Mouse (Mus musculus) liver, adult (tissue): ENCODE measurements around the gene Il10rb.
A peak's percentile ranks its signal among the peaks of the same experiment; 100 is the strongest.

ENCODE experiments used
- GATA4 ChIP-seq: IDR thresholded peaks from 2 replicates; pipeline ENCODE4 v1.6.1; 2014; ENCODE audit warnings: mild to moderate bottlenecking, low read length; ENCODE audit not compliant: insufficient replicate concordance

Gene Il10rb

DNA sequence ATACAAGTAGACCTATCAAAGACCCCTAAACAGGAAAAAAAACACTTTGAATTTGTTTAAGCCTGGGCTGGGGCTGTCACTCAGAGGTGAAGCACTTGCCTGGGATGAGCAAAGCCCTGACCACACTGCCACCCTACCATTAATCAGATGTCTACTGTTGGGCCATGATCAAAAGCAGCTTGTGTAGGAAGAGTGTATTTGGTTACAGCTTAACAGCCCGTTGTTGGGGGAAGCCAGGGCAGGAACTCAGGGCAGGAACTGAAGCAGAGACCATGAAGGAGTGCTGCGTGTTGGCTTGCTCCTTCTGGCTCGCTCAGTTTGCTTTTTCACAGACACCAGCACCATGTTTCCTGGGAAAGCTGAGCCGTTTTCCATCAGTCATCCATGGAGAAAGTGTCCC is 20.6 kb downstream of the Il10rb start:
- TF ChIP-seq GATA4 = no peak

DNA sequence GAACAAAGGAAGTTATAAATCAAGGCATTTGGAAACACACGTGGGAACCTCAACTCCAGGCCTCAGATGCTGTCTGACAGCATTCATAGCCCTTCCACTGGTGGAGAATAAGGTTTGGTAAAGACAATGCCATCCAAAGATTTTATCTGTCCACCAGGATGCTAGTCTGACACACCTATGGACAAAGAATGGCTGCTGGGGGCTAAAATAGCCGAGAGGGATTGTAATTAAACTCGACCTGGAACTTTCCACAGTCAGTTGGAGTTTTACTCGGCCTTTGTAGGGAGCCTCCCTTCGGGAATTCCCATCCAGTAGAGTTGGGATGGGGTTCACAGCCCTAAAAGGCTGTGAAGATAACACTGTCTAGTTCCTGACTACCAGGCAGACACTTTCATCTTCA is 21.5 kb downstream of the Il10rb start:
- no peak for TF ChIP-seq GATA4

DNA sequence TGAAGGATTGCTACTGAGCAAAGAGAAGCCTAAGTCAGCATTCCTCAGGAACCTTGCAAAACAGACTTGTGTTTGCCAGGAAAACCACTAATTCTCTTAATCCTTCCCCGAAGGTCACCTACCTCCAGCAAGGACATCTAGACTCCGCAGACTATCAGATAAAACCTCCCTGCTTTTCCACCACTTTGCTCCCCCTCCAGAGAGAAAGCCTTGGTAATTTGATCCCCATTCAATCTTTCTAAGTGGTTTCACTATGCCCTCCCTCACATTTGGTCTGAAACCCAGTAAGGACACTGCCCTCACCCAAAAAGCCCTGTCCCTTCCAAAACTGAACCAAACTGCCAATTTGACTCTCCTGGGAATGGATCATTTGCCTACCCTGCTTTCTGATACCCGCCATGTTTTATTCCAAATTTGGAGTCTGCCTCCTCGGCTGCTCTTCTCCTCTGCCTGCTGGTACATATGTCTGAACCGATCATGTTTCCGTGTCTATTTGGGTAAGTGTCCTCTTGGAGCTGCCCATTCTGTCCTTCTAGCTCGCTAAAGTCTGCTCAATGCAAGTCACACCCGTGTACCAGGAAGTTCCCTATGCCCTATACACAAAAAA is 22.4 kb downstream of the Il10rb start:
- TF ChIP-seq GATA4 = no peak

GRCm38 (mm10) chr16:91432720-91433328 is 26.9 kb downstream of the Il10rb start:
- TF ChIP-seq GATA4 = no peak

GRCm38 (mm10) chr16:91433329-91433933 is 27.5 kb downstream of the Il10rb start:
- no peak; the same call in 1 of the 2 replicates for TF ChIP-seq GATA4

GRCm38 (mm10) chr16:91434119-91434518 is 28.2 kb downstream of the Il10rb start:
- no peak for TF ChIP-seq GATA4

DNA sequence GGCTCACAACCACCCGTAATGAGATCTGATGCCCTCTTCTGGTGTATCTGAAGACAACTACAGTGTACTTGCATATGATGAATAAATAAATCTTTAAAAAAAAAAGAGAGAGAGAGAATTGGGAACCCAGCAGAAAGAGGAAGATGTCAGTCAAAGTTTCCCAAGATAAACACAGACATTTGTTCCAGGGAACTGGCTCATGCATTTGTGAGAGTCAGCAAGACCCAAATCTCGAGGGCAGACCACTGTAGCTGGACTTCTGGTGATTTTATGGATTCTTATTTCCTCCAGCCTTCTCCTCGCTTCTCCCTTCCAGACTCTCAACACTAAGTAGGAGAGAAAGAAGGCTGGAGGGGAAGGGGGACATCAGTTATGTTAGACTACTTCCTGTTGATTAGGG is 32.1 kb downstream of the Il10rb start:
- no peak for TF ChIP-seq GATA4

DNA sequence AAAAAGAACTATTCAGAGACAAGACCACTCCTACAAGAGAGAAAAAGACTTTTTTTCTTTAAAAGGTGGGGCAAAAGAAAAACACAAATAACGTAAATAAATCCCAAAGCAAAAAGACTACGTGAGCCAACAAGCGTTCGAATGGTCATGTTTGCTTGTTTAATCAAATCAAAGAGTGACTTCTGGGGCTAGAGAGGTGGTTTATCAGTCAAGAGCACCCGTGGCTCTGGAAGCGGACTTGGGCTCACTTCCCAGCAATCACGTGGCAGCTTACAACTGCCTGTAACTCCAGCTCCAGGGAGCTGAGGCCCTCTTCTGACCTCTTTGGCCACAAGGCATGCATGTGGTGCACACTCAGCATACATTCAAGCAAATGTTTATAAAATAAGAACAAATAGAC is 35.4 kb downstream of the Il10rb start:
- TF ChIP-seq GATA4 = peak; percentile 90; the same call in 1 of the 2 replicates

DNA sequence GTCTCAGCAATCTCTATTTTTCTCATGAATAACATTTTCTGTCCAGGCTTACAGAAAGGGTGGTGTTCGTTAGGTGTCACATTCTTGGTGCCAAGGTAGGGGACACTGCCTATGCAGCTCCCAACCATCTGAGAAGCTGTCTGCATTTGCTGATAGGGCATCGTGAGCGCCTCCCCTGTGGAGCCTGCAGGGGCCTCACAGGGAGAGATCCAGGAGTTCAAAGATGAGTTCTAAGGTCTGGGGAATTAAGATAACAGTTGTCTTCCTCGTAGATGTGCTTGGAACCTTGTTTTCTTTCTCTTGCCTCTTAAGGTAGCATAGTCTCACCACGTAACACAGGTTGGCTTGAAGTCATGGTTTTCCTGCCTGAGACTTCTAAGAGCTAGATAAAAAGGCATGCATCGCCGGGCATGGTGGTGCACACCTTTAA is 35.9 kb downstream of the Il10rb start:
- TF ChIP-seq GATA4 = no peak

- no peak for TF ChIP-seq GATA4
Measured at GRCm38 (mm10) chr16:91442446-91442845, 36.5 kb downstream of the Il10rb start.

DNA sequence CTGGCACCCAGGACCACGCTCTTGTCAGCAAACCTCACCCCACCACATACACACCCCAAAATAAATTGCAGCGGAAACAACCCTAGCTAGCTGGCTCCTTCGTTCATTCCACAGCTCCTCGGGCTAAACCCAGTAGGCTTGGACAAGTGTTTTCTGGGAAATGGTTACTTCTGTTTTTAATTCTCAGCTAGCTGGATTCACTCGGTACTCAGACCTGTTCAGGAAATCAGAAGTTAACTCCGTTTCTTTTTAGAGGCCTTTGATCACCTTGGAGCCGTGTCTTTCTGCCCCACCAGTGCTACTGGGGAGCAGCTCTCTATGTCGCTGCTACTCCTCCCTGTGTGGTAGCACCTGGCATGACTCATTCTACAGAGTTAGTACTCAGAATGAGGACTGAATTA is 37.2 kb downstream of the Il10rb start:
- TF ChIP-seq GATA4 = no peak

- no peak for TF ChIP-seq GATA4
Measured at GRCm38 (mm10) chr16:91444847-91445246, 38.9 kb downstream of the Il10rb start.

DNA sequence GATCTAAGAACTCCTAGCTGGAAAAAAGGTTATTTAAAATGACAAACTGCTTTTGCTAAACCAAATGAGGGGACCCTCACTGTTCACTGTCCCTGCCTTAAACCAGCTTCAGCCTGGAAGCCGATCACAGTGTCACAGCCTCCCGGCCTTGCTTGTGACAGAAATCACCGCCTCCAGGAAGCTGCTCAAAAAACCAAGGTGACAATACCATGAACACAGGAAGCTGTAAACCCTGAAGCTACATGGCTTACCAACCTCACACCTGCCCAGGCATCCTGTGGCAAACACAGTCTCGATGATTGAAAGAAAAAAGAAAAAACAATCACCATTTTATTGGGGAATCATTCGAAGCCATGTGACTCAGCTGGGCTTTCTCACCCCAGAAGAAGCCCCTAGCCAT is 39.6 kb downstream of the Il10rb start:
- TF ChIP-seq GATA4 = no peak

DNA sequence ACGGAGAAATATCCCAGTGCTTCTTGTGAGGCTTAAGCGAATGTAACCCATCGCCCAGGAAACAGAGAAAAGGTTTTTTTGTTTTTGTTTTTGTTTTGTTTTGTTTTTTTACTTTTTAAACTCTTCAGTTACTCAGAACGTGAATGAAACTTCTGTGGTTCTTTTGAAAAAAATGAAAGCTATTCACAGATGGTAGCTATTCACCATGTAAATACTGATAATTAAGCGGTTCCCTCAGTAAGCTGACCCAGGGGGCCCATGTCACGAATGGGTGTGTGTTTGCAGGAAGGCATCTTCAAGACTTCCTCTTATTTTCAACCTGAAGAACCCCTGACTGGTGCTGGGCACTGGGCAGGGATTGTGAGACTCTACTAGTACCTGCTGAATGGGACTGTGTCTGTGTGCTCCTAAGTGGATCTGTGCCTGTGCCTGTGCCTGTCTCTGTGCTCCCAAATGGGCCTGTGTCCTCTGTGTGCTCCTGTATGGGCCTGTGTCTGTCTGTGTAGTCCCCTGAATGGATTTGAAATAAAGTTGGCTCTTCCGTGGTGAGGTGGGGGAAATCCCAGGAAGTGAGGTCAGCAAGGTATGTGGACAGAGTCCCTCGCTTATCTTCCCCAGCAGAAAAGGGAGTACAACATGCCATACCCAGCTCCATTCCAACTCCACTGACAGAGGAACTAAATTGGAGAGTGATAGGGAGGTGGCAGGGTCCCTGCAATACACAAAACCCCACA is 41.0 kb downstream of the Il10rb start:
- no peak for TF ChIP-seq GATA4

- TF ChIP-seq GATA4 = no peak
Measured at GRCm38 (mm10) chr16:91447512-91447900, 41.5 kb downstream of the Il10rb start.

- TF ChIP-seq GATA4 = no peak
Measured at GRCm38 (mm10) chr16:91448088-91448487, 42.1 kb downstream of the Il10rb start.
